8 mouse cellular contexts compared by ENCODE assay signal in genomic region chr2:35906174-35906798, GRCm38 (mm10).
DNase-seq lines count a peak whose midpoint lies in the region; ATAC-seq lines count a peak whose summit lies in the region.

No protein-coding gene starts in this region.

- peak overlapping the region; percentile 54; the same call in 1 of the 2 replicates for H3K27ac ChIP-seq in hindbrain, embryonic 15.5 days (replicated peaks)

- no peak overlapping the region for H3K9ac ChIP-seq in hindbrain, embryonic 15.5 days

- no peaks in the 10 kb centered on the region for H3K27me3 ChIP-seq in hindbrain, embryonic 15.5 days

- WGBS in hindbrain, embryonic 15.5 days = 17% methylated on average over 11 of the region's 11 CpGs

- peak; percentile 80 for ATAC-seq in hindbrain, embryonic 15.5 days (ENCODE audit: low FRiP score, low read depth)
- no peak for ATAC-seq in inflammation-experienced regulatory T-cells, adult 6 months

- H3K4me1 ChIP-seq in hindbrain, embryonic 15.5 days (replicated peaks) = peaks cover 6% of the 10 kb centered on the region; the same call in 1 of the 2 replicates

- peak; percentile 78 for DNase-seq in adrenal gland, adult 2 months
- DNase-seq in cerebellum, postnatal 36 days = peak; percentile 63 to 72
- DNase-seq in gastrocnemius, adult 18-20 months (ENCODE audit: low spot score) = peak; percentile 79
- peak; percentile 58 to 89 for DNase-seq in layer of hippocampus, postnatal 14 days (ENCODE audit: low spot score in 2 of 2)
- DNase-seq in lung, postnatal 36 days = peak; percentile 85
- peak; percentile 82 to 83 for DNase-seq in right cerebral cortex, postnatal 10 days (ENCODE audit: low spot score in 2 of 2)

- H3K4me2 ChIP-seq in hindbrain, embryonic 15.5 days = no peak overlapping the region

- H3K9me3 ChIP-seq in hindbrain, embryonic 15.5 days = no peaks in the 10 kb centered on the region

- no peak overlapping the region for H3K4me3 ChIP-seq in hindbrain, embryonic 15.5 days

- H3K36me3 ChIP-seq in hindbrain, embryonic 15.5 days = no peaks in the 10 kb centered on the region
